Mouse (Mus musculus) ES-E14 (cell line): ENCODE results near the gene Cox19.

Source experiments
- HCFC1 ChIP-seq: IDR thresholded peaks from 2 replicates; pipeline ENCODE4 v1.6.1; 2012; ENCODE audit warnings: low read length, inconsistent platforms, borderline replicate concordance; ENCODE audit not compliant: insufficient read depth
- ZC3H11A ChIP-seq: IDR thresholded peaks from 2 replicates; pipeline ENCODE4 v1.6.1; 2012; ENCODE audit warnings: low read depth, mild to moderate bottlenecking, inconsistent platforms, low read length, borderline replicate concordance

GRCm38 (mm10) chr5:139398786-139399185 lies 47.6 kb upstream of the Cox19 start:
- no peak for TF ChIP-seq ZC3H11A
- no peak for TF ChIP-seq HCFC1
